Comparison of ENCODE assay signal across 15 mouse cellular contexts in the genomic region with DNA sequence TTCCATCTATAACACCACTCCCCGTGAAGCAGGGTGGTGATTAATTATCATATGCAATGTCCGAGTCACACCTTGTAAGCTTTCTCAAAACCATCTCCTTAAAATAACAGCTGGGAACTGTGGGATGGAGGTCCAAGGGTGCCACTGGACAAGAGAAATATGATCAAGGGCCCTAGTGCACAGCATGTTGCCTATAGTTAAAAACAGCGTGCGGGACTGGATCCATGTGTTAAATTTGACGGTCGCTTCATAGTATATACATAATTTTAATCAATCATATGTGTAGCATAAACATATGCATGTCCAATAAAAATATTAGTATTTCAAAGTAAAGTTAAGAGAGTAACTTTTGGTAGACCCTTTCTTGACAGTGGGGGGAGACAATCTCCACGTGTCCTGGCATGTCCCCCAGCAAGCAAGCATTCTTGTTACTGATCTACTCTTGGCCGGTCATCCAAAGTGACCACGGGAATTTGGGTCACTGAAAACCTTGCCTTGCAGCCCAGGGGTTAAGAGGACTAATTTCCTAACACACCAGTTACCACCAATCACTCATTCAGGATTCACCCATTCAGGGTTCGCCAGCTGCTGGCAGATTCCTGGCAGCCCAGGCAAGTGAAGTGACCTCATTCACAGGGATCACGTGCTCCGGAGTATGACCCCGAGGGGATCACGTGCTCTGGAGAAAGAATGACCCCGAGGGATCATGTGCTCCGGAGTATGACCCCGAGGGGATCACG.
DNase-seq lines count a peak whose midpoint lies in the region; ATAC-seq and TF ChIP-seq lines count a peak whose summit lies in the region.
"Had no signal": no experiment of that assay in that cellular context is flagged by ENCODE, and none has a peak within 500 bp of the region (broad histone marks: within the 10 kb centered on the region; RNA-seq: fewer than 3 reads in every experiment).

No protein-coding gene starts in this region.

- ATAC-seq in lung, embryonic 14.5 days (ENCODE audit: insufficient read depth): peak; percentile 33
- ATAC-seq in hindbrain, postnatal 0 days: no peak

- H3K4me3 ChIP-seq in lung, embryonic 14.5 days (ENCODE audit: low read depth, low read length): no peak overlapping the region
- no peak overlapping the region for H3K4me3 ChIP-seq in lung, adult 2 months (replicated peaks; ENCODE audit: extremely low read depth, low read depth, low read length)
- H3K4me3 ChIP-seq in limb, embryonic 10.5 days: no peak overlapping the region
- no peak overlapping the region for H3K4me3 ChIP-seq in hindbrain, postnatal 0 days (ENCODE audit: low read length)
- H3K4me3 ChIP-seq: heart, embryonic 15.5 days; liver, embryonic 13.5 days; neural tube, embryonic 12.5 days had no signal

- no peak overlapping the region for H3K9ac ChIP-seq in lung, embryonic 14.5 days
- H3K9ac ChIP-seq in hindbrain, postnatal 0 days (replicated peaks; ENCODE audit: low read length): no peak overlapping the region
- H3K9ac ChIP-seq: heart, embryonic 15.5 days; liver, embryonic 13.5 days; neural tube, embryonic 12.5 days had no signal

- no peak overlapping the region for H3K4me2 ChIP-seq in lung, embryonic 14.5 days
- no peak overlapping the region for H3K4me2 ChIP-seq in hindbrain, postnatal 0 days (ENCODE audit: low read depth, low read length)
- H3K4me2 ChIP-seq: heart, embryonic 15.5 days; liver, embryonic 13.5 days; neural tube, embryonic 12.5 days had no signal

- TF ChIP-seq CTCF in lung, embryonic 14.5 days (IDR thresholded peaks at IDR 0.05; ENCODE audit: low read depth): no peak
- TF ChIP-seq CTCF in lung, adult 2 months (IDR thresholded peaks at IDR 0.05; ENCODE audit: insufficient read depth, low read length): no peak
- no peak for TF ChIP-seq CTCF in hindbrain, postnatal 0 days (IDR thresholded peaks at IDR 0.05; ENCODE audit: low read depth)

- no peaks in the 10 kb centered on the region for H3K4me1 ChIP-seq in lung, embryonic 14.5 days (ENCODE audit: insufficient read depth)
- no peaks in the 10 kb centered on the region for H3K4me1 ChIP-seq in lung, adult 2 months (ENCODE audit: control insufficient read depth, insufficient read depth, low read length)
- peaks cover 20% of the 10 kb centered on the region for H3K4me1 ChIP-seq in limb, embryonic 10.5 days
- peaks cover 4% of the 10 kb centered on the region; the same call in 1 of the 2 replicates for H3K4me1 ChIP-seq in hindbrain, postnatal 0 days (ENCODE audit: insufficient read depth, low read length)

- H3K27ac ChIP-seq in lung, embryonic 14.5 days (ENCODE audit: low read depth): no peak overlapping the region
- no peak overlapping the region for H3K27ac ChIP-seq in limb, embryonic 10.5 days
- H3K27ac ChIP-seq in hindbrain, postnatal 0 days: no peak overlapping the region
- H3K27ac ChIP-seq: heart, embryonic 15.5 days; liver, embryonic 13.5 days; neural tube, embryonic 12.5 days had no signal

- 64% methylated on average over 18 of the region's 18 CpGs for WGBS in lung, embryonic 14.5 days
- WGBS in lung, adult 2 months: 71% methylated on average over 18 of the region's 18 CpGs
- 91% methylated on average over 18 of the region's 18 CpGs for WGBS in limb, embryonic 10.5 days
- WGBS in hindbrain, postnatal 0 days: 76% methylated on average over 18 of the region's 18 CpGs

- TF ChIP-seq POLR2A in lung, adult 2 months (IDR thresholded peaks at IDR 0.05; ENCODE audit: borderline replicate concordance, extremely low read depth, low read depth, low read length): no peak

- peak; percentile 60 for DNase-seq in lung, embryonic 14.5 days
- no peak for DNase-seq in lung, adult 2 months
- peak; percentile 16 for DNase-seq in adrenal gland, postnatal 25 days
- peak; percentile 50 to 73 for DNase-seq in kidney, postnatal 25 days
- DNase-seq in retina, postnatal 1 day: peak; percentile 82
- no peak for DNase-seq in frontal cortex, postnatal 14 days (ENCODE audit: low spot score in 2 of 2)
- DNase-seq in limb, embryonic 10.5 days (ENCODE audit: low spot score): no peak
- DNase-seq in hindbrain, postnatal 0 days (ENCODE audit: low spot score): no peak
- DNase-seq: cerebellum, postnatal 25 days; liver, embryonic 13.5 days; midbrain, embryonic 14.5 days; right cerebral cortex, postnatal 4 days had no signal

- no peaks in the 10 kb centered on the region for H3K27me3 ChIP-seq in lung, embryonic 14.5 days (ENCODE audit: insufficient read depth, low read length)
- H3K27me3 ChIP-seq in limb, embryonic 10.5 days (ENCODE audit: low read depth, poor library complexity, severe bottlenecking): no peaks in the 10 kb centered on the region
- H3K27me3 ChIP-seq in hindbrain, postnatal 0 days (ENCODE audit: insufficient read depth, low read length): no peaks in the 10 kb centered on the region
- H3K27me3 ChIP-seq: heart, embryonic 15.5 days; liver, embryonic 13.5 days; neural tube, embryonic 12.5 days had no signal

- H3K9me3 ChIP-seq in lung, embryonic 14.5 days (ENCODE audit: low read depth, low read length): no peaks in the 10 kb centered on the region
- no peaks in the 10 kb centered on the region for H3K9me3 ChIP-seq in limb, embryonic 10.5 days (replicated peaks)
- H3K9me3 ChIP-seq in hindbrain, postnatal 0 days (ENCODE audit: low read length): no peaks in the 10 kb centered on the region
- H3K9me3 ChIP-seq: G1E; heart, embryonic 15.5 days; liver, embryonic 13.5 days; neural tube, embryonic 12.5 days had no signal

- peaks cover 7% of the 10 kb centered on the region; the same call in 1 of the 2 replicates for H3K36me3 ChIP-seq in lung, embryonic 14.5 days (ENCODE audit: insufficient read depth)
- H3K36me3 ChIP-seq in limb, embryonic 10.5 days: peaks cover 17% of the 10 kb centered on the region
- no peaks in the 10 kb centered on the region for H3K36me3 ChIP-seq in hindbrain, postnatal 0 days (ENCODE audit: insufficient read depth, low read length)
- H3K36me3 ChIP-seq: heart, embryonic 15.5 days; liver, embryonic 13.5 days had no signal

Comparison
In these comparisons a context has a peak if more than half of its experiments do, and no peak if none do; other contexts are left out.
1. DNase-seq: peak in lung, embryonic 14.5 days (single experiment), adrenal gland, postnatal 25 days (single experiment), kidney, postnatal 25 days (2 of 2) and retina, postnatal 1 day (single experiment); none in lung, adult 2 months (single experiment), frontal cortex, postnatal 14 days (0 of 2), limb, embryonic 10.5 days (single experiment) and hindbrain, postnatal 0 days (single experiment).